In the genomic region with DNA sequence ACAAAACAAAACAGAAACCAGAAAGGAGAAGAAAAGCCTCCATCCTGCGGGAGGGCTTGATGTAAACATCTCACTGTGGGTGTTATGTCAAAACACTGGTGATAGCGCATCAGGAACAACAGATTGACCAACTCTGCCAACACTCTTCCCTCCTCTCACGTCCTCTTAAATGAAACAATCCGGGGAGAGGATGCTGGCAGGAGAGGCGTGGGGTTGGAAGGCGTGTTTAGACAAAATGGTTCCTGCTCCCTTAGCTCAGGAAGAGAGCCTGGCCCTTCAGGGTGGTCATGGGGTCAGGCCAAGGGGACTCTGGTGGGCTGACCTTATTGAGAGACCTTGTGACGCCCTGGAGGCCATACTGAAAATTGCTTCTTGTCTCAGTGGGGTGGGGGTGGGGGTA, we compare ENCODE assay signal across 17 mouse cellular contexts.
A peak's percentile ranks its signal among the peaks of the same experiment; 100 is the strongest.
DNase-seq lines count a peak whose midpoint lies in the region; ATAC-seq and TF ChIP-seq lines count a peak whose summit lies in the region.
"Had no signal": no experiment of that assay in that cellular context is flagged by ENCODE, and none has a peak within 500 bp of the region (broad histone marks: within the 10 kb centered on the region; RNA-seq: fewer than 3 reads in every experiment).

No protein-coding gene starts in this region.

- H3K79me2 ChIP-seq in heart, adult 2 months (replicated peaks; ENCODE audit: control insufficient read depth, insufficient read depth, low read length): peaks cover 3% of the 10 kb centered on the region
- H3K79me2 ChIP-seq in C2C12 (ENCODE audit: control insufficient read depth, insufficient read depth): no peaks in the 10 kb centered on the region

- H3K9ac ChIP-seq in heart, adult 2 months (ENCODE audit: low read depth, low read length): no peak overlapping the region
- H3K9ac ChIP-seq: forebrain, embryonic 13.5 days; heart, embryonic 12.5 days; hindbrain, embryonic 12.5 days; liver, embryonic 12.5 days; midbrain, embryonic 12.5 days had no signal

- TF ChIP-seq EP300 in heart, adult 2 months (IDR thresholded peaks at IDR 0.05; ENCODE audit: insufficient read depth, low read depth, low read length): no peak

- H3ac ChIP-seq in C2C12 (ENCODE audit: control insufficient read depth, insufficient read length, low read depth): peak overlapping the region; percentile 23

- peaks cover 17% of the 10 kb centered on the region for H3K4me1 ChIP-seq in heart, adult 2 months (ENCODE audit: control insufficient read depth, insufficient read depth, low read length)
- H3K4me1 ChIP-seq: forebrain, embryonic 13.5 days; midbrain, embryonic 12.5 days had no signal

- peak overlapping the region; percentile 71; the same call in 1 of the 2 replicates for H3K27ac ChIP-seq in heart, adult 2 months
- H3K27ac ChIP-seq: forebrain, embryonic 13.5 days; hindbrain, embryonic 12.5 days; liver, embryonic 12.5 days; midbrain, embryonic 12.5 days had no signal

- intact Hi-C loops in heart, adult 2 months (cut with DNase I): loop anchor here (2.0 to 5.0 kb wide), 4 partner anchors 15 to 93 kb away; a partner anchor contains a TSS
- intact Hi-C loops in heart, postnatal 25 days (cut with DNase I): loop anchor here (5.0 kb wide), 1 partner anchor 57 kb away; no protein-coding TSS in a partner anchor
- intact Hi-C loops in gastrocnemius, postnatal 36 days (cut with DNase I): no loop called here

- TF ChIP-seq POLR2A in heart, adult 2 months (IDR thresholded peaks at IDR 0.05; ENCODE audit: insufficient read depth, low read depth, low read length): no peak

- H3K4me3 ChIP-seq in heart, adult 2 months: no peak overlapping the region
- H3K4me3 ChIP-seq in C2C12 (ENCODE audit: insufficient read depth, poor library complexity, severe bottlenecking): no peak overlapping the region
- H3K4me3 ChIP-seq: forebrain, embryonic 13.5 days; heart, embryonic 12.5 days; hindbrain, embryonic 12.5 days; liver, embryonic 12.5 days; midbrain, embryonic 12.5 days had no signal

- ATAC-seq in granulocyte monocyte progenitor cell, adult 5-6 weeks (replicated peaks; ENCODE audit: poor library complexity, severe bottlenecking): peak; percentile 94
- ATAC-seq in cerebellum, adult (ENCODE audit: insufficient number of reproducible peaks, low FRiP score, low TSS enrichment): no peak
- ATAC-seq: forebrain, embryonic 13.5 days; intestine, postnatal 0 days; liver, embryonic 12.5 days had no signal

- H3K27me3 ChIP-seq in heart, adult 2 months (ENCODE audit: control insufficient read depth, insufficient read depth, low read length): no peaks in the 10 kb centered on the region
- no peaks in the 10 kb centered on the region for H3K27me3 ChIP-seq in C2C12 (ENCODE audit: control insufficient read depth, insufficient read depth, insufficient read length)
- H3K27me3 ChIP-seq: forebrain, embryonic 13.5 days; heart, embryonic 12.5 days; hindbrain, embryonic 12.5 days; liver, embryonic 12.5 days; midbrain, embryonic 12.5 days had no signal

- H3K79me3 ChIP-seq in C2C12 (ENCODE audit: low read depth): no peaks in the 10 kb centered on the region

- no peak for TF ChIP-seq CTCF in heart, adult 2 months (IDR thresholded peaks at IDR 0.05)
- TF ChIP-seq CTCF in C2C12 (IDR thresholded peaks at IDR 0.05; ENCODE audit: control insufficient read depth, insufficient read depth, insufficient read length): no peak

- H3K36me3 ChIP-seq in heart, adult 2 months (ENCODE audit: control insufficient read depth, insufficient read depth, low read length): peaks cover 23% of the 10 kb centered on the region
- H3K36me3 ChIP-seq in C2C12 (ENCODE audit: control insufficient read depth, insufficient read depth): no peaks in the 10 kb centered on the region
- H3K36me3 ChIP-seq: hindbrain, embryonic 12.5 days; liver, embryonic 12.5 days; midbrain, embryonic 12.5 days had no signal

- no peak for DNase-seq in heart, adult 2 months
- DNase-seq in heart, postnatal 25 days (ENCODE audit: low spot score): no peak
- peak; percentile 79 for DNase-seq in lung, postnatal 36 days
- no peak for DNase-seq in adipocyte (ENCODE audit: low spot score)
- DNase-seq in gastrocnemius, postnatal 36 days: no peak
- DNase-seq: cerebellum, adult 11-12 months; kidney, postnatal 36 days; thymus, postnatal 4 days had no signal

- 54% methylated on average over 7 of the region's 7 CpGs for WGBS in heart, adult 2 months

TF ChIP-seq in C2C12, 6 proteins besides CTCF, POLR2A, EP300 and RAD21:
- TF ChIP-seq USF1 (IDR thresholded peaks at IDR 0.05; ENCODE audit: low read depth): no peak
- no peak for TF ChIP-seq MAX (IDR thresholded peaks at IDR 0.05)
- no peak for TF ChIP-seq MYOD1 (IDR thresholded peaks at IDR 0.05; ENCODE audit: control insufficient read depth, insufficient read length, low read depth)
- no peak for TF ChIP-seq FOSL1 (IDR thresholded peaks at IDR 0.05; ENCODE audit: insufficient read depth, low read length, poor library complexity, severe bottlenecking)
- no peak for TF ChIP-seq CEBPB (IDR thresholded peaks at IDR 0.05; ENCODE audit: low read depth)
- no peak for TF ChIP-seq MYOG (IDR thresholded peaks at IDR 0.05; ENCODE audit: control insufficient read depth, extremely low read depth, insufficient read length)
